Mouse (Mus musculus) thymus, adult 2 months (tissue): ENCODE measurements around the gene Lhfp.

ENCODE experiments used
- CTCF ChIP-seq: fragments of 200-500 bp; IDR thresholded peaks from 2 replicates; pipeline ENCODE4 v1.5.1; 2012; ENCODE audit warnings: mild to moderate bottlenecking, control low read depth, low read length, moderate library complexity, borderline replicate concordance; ENCODE audit not compliant: control insufficient read depth, poor library complexity, insufficient read depth; ENCODE audit errors: extremely low read depth
- POLR2A ChIP-seq: fragments of 200-500 bp; IDR thresholded peaks from 2 replicates; pipeline ENCODE4 v1.6.1; 2012; ENCODE audit warnings: mild to moderate bottlenecking, low read length, control low read depth, moderate library complexity; ENCODE audit not compliant: control insufficient read depth, poor library complexity, insufficient read depth; ENCODE audit errors: extremely low read depth

GRCm38 (mm10) chr3:53032432-53032831 is 8.9 kb upstream of the Lhfp start:
- no peak for TF ChIP-seq CTCF
- no peak for TF ChIP-seq POLR2A
